Comparison of ENCODE assay signal across 13 mouse cellular contexts in genomic region chr12:28872271-28872670, GRCm38 (mm10).
A peak's percentile ranks its signal among the peaks of the same experiment; 100 is the strongest.
DNase-seq lines count a peak whose midpoint lies in the region; ATAC-seq and TF ChIP-seq lines count a peak whose summit lies in the region.
"Had no signal": no experiment of that assay in that cellular context is flagged by ENCODE, and none has a peak within 500 bp of the region (broad histone marks: within the 10 kb centered on the region; RNA-seq: fewer than 3 reads in every experiment).

No protein-coding gene starts in this region.

- H3K4me1 ChIP-seq in hindbrain, embryonic 14.5 days (replicated peaks; ENCODE audit: control insufficient read depth, insufficient read depth, low read length) = peaks cover 22% of the 10 kb centered on the region
- no peaks in the 10 kb centered on the region for H3K4me1 ChIP-seq in hindbrain, embryonic 11.5 days (replicated peaks; ENCODE audit: control insufficient read depth, insufficient read depth, low read length)
- peaks cover 32% of the 10 kb centered on the region for H3K4me1 ChIP-seq in olfactory bulb, adult 2 months (ENCODE audit: control insufficient read depth, insufficient read depth, low read length)
- 0 out of 2 replicates have a peak, but pooled peaks cover 2% of the 10 kb centered on the region for H3K4me1 ChIP-seq in midbrain, embryonic 10.5 days

- DNase-seq in hindbrain, embryonic 14.5 days (ENCODE audit: low spot score) = no peak
- no peak for DNase-seq in hindbrain, embryonic 11.5 days (ENCODE audit: low spot score)
- DNase-seq in fat pad, adult 2 months (ENCODE audit: extremely low read depth, low read depth, low spot score) = peak; percentile 10
- peak; percentile 85 to 90 for DNase-seq in layer of hippocampus, adult 8-10 months (ENCODE audit: low spot score in 2 of 2)
- DNase-seq in cerebellum, postnatal 36 days = no peak
- no peak for DNase-seq in midbrain, embryonic 10.5 days (ENCODE audit: low spot score)
- DNase-seq: adrenal gland, postnatal 25 days; cerebellum, adult 11-12 months; gastrocnemius, postnatal 10 days had no signal

- TF ChIP-seq CTCF in olfactory bulb, adult 2 months (IDR thresholded peaks at IDR 0.05; ENCODE audit: insufficient read depth, low read depth, low read length) = no peak

- no peak overlapping the region for H3K4me2 ChIP-seq in hindbrain, embryonic 14.5 days (replicated peaks)
- no peak overlapping the region for H3K4me2 ChIP-seq in hindbrain, embryonic 11.5 days (replicated peaks; ENCODE audit: low read depth, low read length)
- H3K4me2 ChIP-seq: liver, embryonic 11.5 days had no signal

- no peaks in the 10 kb centered on the region for H3K27me3 ChIP-seq in hindbrain, embryonic 14.5 days (ENCODE audit: control insufficient read depth, insufficient read depth, low read length)
- no peaks in the 10 kb centered on the region for H3K27me3 ChIP-seq in hindbrain, embryonic 11.5 days (ENCODE audit: control insufficient read depth, insufficient read depth, low read length)
- no peaks in the 10 kb centered on the region for H3K27me3 ChIP-seq in midbrain, embryonic 10.5 days (ENCODE audit: low read depth, poor library complexity, severe bottlenecking)
- H3K27me3 ChIP-seq: Patski had no signal

- peak overlapping the region; percentile 61 for H3K27ac ChIP-seq in hindbrain, embryonic 14.5 days
- no peak overlapping the region for H3K27ac ChIP-seq in hindbrain, embryonic 11.5 days (ENCODE audit: low read depth, low read length)
- H3K27ac ChIP-seq in olfactory bulb, adult 2 months (ENCODE audit: insufficient read depth, low read depth, low read length) = peak overlapping the region; percentile 74
- H3K27ac ChIP-seq in midbrain, embryonic 10.5 days (replicated peaks) = no peak overlapping the region

- H3K36me3 ChIP-seq in hindbrain, embryonic 14.5 days (replicated peaks; ENCODE audit: control insufficient read depth, insufficient read depth) = 0 out of 2 replicates have a peak, but pooled peaks cover 8% of the 10 kb centered on the region
- H3K36me3 ChIP-seq in hindbrain, embryonic 11.5 days (ENCODE audit: control insufficient read depth, insufficient read depth, low read length) = no peaks in the 10 kb centered on the region
- H3K36me3 ChIP-seq in midbrain, embryonic 10.5 days = peaks cover 12% of the 10 kb centered on the region

- H3K9me3 ChIP-seq in hindbrain, embryonic 14.5 days (ENCODE audit: control insufficient read depth, low read length) = no peaks in the 10 kb centered on the region
- H3K9me3 ChIP-seq in hindbrain, embryonic 11.5 days (ENCODE audit: control insufficient read depth, low read length) = no peaks in the 10 kb centered on the region
- no peaks in the 10 kb centered on the region for H3K9me3 ChIP-seq in midbrain, embryonic 10.5 days (replicated peaks)

- no peak for ATAC-seq in hindbrain, embryonic 14.5 days (ENCODE audit: low FRiP score)
- no peak for ATAC-seq in hindbrain, embryonic 11.5 days (ENCODE audit: low FRiP score)
- no peak for ATAC-seq in megakaryocyte, adult 5-6 weeks (ENCODE audit: poor library complexity, severe bottlenecking)
- ATAC-seq: Patski had no signal

- no peak overlapping the region for H3K9ac ChIP-seq in hindbrain, embryonic 14.5 days
- H3K9ac ChIP-seq in hindbrain, embryonic 11.5 days (ENCODE audit: low read depth, low read length) = no peak overlapping the region

- 84% methylated on average over 12 of the region's 12 CpGs for WGBS in hindbrain, embryonic 14.5 days
- 87% methylated on average over 12 of the region's 12 CpGs for WGBS in hindbrain, embryonic 11.5 days
- WGBS in olfactory bulb, adult 2 months = 29% methylated on average over 12 of the region's 12 CpGs
- WGBS in midbrain, embryonic 10.5 days = 91% methylated on average over 12 of the region's 12 CpGs

- no peak for TF ChIP-seq POLR2A in olfactory bulb, adult 2 months (IDR thresholded peaks at IDR 0.05; ENCODE audit: insufficient read depth, low read depth, low read length)

- no peak overlapping the region for H3K4me3 ChIP-seq in hindbrain, embryonic 14.5 days (replicated peaks; ENCODE audit: low read length)
- H3K4me3 ChIP-seq in hindbrain, embryonic 11.5 days (ENCODE audit: low read depth, low read length) = no peak overlapping the region
- no peak overlapping the region for H3K4me3 ChIP-seq in olfactory bulb, adult 2 months (ENCODE audit: insufficient read depth, low read depth, low read length)
- no peak overlapping the region for H3K4me3 ChIP-seq in midbrain, embryonic 10.5 days

Comparison
In these comparisons a context has a peak if more than half of its experiments do, and no peak if none do; other contexts are left out.
1. H3K27ac ChIP-seq: peak in hindbrain, embryonic 14.5 days (single experiment) and olfactory bulb, adult 2 months (single experiment); none in hindbrain, embryonic 11.5 days (single experiment) and midbrain, embryonic 10.5 days (single experiment).
2. DNase-seq: peak in fat pad, adult 2 months (single experiment) and layer of hippocampus, adult 8-10 months (2 of 2); none in hindbrain, embryonic 14.5 days (single experiment), hindbrain, embryonic 11.5 days (single experiment), cerebellum, postnatal 36 days (0 of 2) and midbrain, embryonic 10.5 days (single experiment).